Mouse (Mus musculus) liver, postnatal 0 days (tissue): Measurements from ENCODE around the gene Pcnx3. TPM values are rescaled to one million over a fixed set of nuclear protein-coding genes. Genes with fewer than 3 reads are reported as not detected.

Experiments used
- ATAC-seq: fragments of 200-750 bp; cut with Nextera tagmentation; 2 replicates; pipeline ENCODE4 v1.8.0; 2017; ENCODE audit warnings: mild to moderate bottlenecking, moderate library complexity
- DNase-seq: peaks from one replicate; pipeline ENCODE4 v3.0.0-alpha.2; 2016
- H3K27ac ChIP-seq: fragments of 300-500 bp; sonication (generic); 2 replicates; pipeline ENCODE4 v1.5.1; 2014; ENCODE audit warnings: antibody characterized with exemption, moderate library complexity, mild to moderate bottlenecking, low read depth
- H3K27me3 ChIP-seq: fragments of 300-500 bp; sonication (generic); 2 replicates; pipeline ENCODE4 v1.6.1; 2014; ENCODE audit warnings: low read length, control low read depth, mixed read lengths; ENCODE audit not compliant: insufficient read depth
- H3K36me3 ChIP-seq: fragments of 300-500 bp; sonication (generic); replicated peaks from 2 replicates; pipeline ENCODE4 v1.6.1; 2014; ENCODE audit warnings: mild to moderate bottlenecking, control low read depth, low read length, moderate library complexity, mixed read lengths; ENCODE audit not compliant: insufficient read depth
- H3K4me1 ChIP-seq: fragments of 300-500 bp; sonication (generic); 2 replicates; pipeline ENCODE4 v1.6.1; 2014; ENCODE audit warnings: antibody characterized with exemption, mild to moderate bottlenecking, control low read depth; ENCODE audit not compliant: insufficient read depth
- H3K4me2 ChIP-seq: fragments of 300-500 bp; sonication (generic); 2 replicates; pipeline ENCODE4 v1.6.1; 2014; ENCODE audit warnings: low read depth, mild to moderate bottlenecking, low read length, moderate library complexity, mixed read lengths
- H3K4me3 ChIP-seq: fragments of 300-500 bp; sonication (generic); 2 replicates; pipeline ENCODE4 v1.5.1; 2014; ENCODE audit warnings: low read depth, low read length
- H3K9ac ChIP-seq: fragments of 300-500 bp; sonication (generic); replicated peaks from 2 replicates; pipeline ENCODE4 v1.6.1; 2014; ENCODE audit warnings: mild to moderate bottlenecking, moderate library complexity
- H3K9me3 ChIP-seq: fragments of 300-500 bp; sonication (generic); 2 replicates; pipeline ENCODE4 v1.6.1; 2016; ENCODE audit warnings: mild to moderate bottlenecking, control low read depth, low read length, mixed read lengths
- CTCF ChIP-seq: sonication (generic); IDR thresholded peaks from 2 replicates; pipeline ENCODE4 v1.5.1; 2016; ENCODE audit warnings: antibody characterized with exemption, low read depth
- EP300 ChIP-seq: IDR thresholded peaks from 2 replicates; pipeline ENCODE4 v1.6.1; 2016; ENCODE audit warnings: antibody characterized with exemption, low read depth, mild to moderate bottlenecking
- WGBS: fragments of 180-500 bp; shearing (Covaris S2); extraction: QIAGEN DNeasy Blood & Tissue Kit; methylation state at CpG from one replicate; pipeline ENCODE4 v1.1.7; 2014; ENCODE audit not compliant: insufficient replicate concordance; 5-methylcytosine and 5-hydroxymethylcytosine counted together
- microRNA-seq: library from miRNA; unstranded; fragments of <30 nt; microRNA quantifications from one replicate; pipeline ENCODE4, GENCODE M21; 2016
- polyA plus RNA-seq: library from polyadenylated mRNA; unstranded; fragments of >200 nt; fragmentation: Nextera tagmentation; extraction: Ambion mirVana; gene quantifications from 2 replicates; pipeline ENCODE4 v1.2.1, GENCODE M21; 2015

The Pcnx3 gene
- polyA plus RNA-seq, 1 experiment from 2014 or later = 5.2 TPM

DNA sequence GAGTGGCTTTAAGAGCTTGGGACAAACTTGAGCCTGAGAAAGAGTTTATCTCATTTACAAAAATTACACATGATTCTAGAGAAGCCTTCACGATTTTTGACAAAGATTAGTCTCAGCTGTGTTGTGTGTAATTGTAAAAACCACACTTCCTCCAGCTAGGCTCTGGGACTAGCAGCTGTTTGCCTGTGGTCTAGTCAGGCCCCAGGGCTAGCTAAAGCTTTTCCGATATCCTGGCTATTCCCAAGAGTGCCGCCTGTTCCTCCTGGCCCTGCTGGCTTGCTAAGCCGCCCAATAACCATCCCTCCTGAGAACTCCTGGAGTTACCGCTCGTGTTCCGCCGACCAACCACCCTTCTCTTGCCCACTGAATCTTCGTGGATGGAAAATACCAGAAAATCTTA lies 56.6 kb downstream of the Pcnx3 start:
- H3K9me3 ChIP-seq = no peaks in the 10 kb centered on the region
- H3K4me3 ChIP-seq = no peak overlapping the region
- WGBS = 71% methylated on average over 9 of the region's 9 CpGs
- H3K27me3 ChIP-seq = no peaks in the 10 kb centered on the region
- DNase-seq = no peak
- no peak overlapping the region for H3K9ac ChIP-seq
- no peak overlapping the region for H3K4me2 ChIP-seq
- ATAC-seq = no peak
- H3K4me1 ChIP-seq = peaks cover 11% of the 10 kb centered on the region
- no peak for TF ChIP-seq CTCF
- TF ChIP-seq EP300 = no peak
- H3K27ac ChIP-seq = no peak overlapping the region
- H3K36me3 ChIP-seq = no peaks in the 10 kb centered on the region

DNA sequence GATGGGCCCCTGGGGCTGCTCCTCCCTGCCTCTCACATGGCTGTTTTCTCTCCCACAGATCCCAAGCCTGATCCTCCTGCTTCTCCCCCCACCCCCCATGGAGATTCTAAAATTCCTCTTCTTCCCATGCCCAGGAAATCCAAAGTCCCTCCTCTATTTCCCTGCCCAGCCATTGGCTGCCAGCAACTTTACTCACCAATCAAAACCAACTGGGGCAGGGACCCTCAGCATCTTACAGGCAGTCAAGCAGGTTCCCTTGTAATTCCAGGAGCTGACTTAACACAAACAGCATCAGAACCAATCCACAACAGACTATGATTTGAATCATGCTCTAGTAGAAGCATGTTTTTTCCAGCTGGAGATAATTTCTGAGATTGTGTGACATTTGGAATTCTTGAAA lies 58.8 kb downstream of the Pcnx3 start:
- Histone ChIP-seq H3K27me3 (no peaks in the 10 kb centered on the region), H3K36me3 (no peaks in the 10 kb centered on the region), H3K9ac (no peak overlapping the region), H3K27ac (no peak overlapping the region), H3K4me3 (no peak overlapping the region), H3K9me3 (no peaks in the 10 kb centered on the region), H3K4me1 (0 out of 2 replicates have a peak, but pooled peaks cover 2% of the 10 kb centered on the region), H3K4me2 (no peak overlapping the region)
- DNase-seq = no peak
- no peak for ATAC-seq
- no peak for TF ChIP-seq EP300
- TF ChIP-seq CTCF = no peak

DNA sequence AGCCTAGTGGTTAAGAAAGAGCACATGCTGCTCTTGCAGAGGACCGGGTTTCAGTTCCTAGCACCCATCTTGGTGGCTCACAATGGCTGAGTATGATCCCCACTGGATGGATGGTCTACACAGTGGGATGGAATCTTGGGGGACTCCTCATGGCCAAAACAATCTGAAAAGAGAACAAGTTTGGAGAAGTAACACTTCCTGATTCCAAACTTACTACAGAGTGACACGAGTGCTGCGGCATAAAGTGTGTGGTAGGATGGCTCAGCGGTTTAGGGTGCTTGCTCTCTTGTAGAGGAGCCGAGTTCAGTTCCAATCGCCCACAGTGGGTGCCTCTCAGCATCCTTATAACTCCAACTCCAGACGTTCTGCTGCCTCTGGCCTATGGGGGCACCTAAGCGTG lies 63.4 kb downstream of the Pcnx3 start:
- Histone ChIP-seq H3K36me3 (no peaks in the 10 kb centered on the region), H3K4me1 (0 out of 2 replicates have a peak, but pooled peaks cover 2% of the 10 kb centered on the region), H3K4me2 (no peak overlapping the region), H3K9me3 (no peaks in the 10 kb centered on the region), H3K27me3 (no peaks in the 10 kb centered on the region), H3K27ac (no peak overlapping the region), H3K4me3 (no peak overlapping the region), H3K9ac (no peak overlapping the region)
- DNase-seq = no peak
- no peak for TF ChIP-seq EP300
- TF ChIP-seq CTCF = no peak
- WGBS = 70% methylated on average over 8 of the region's 8 CpGs
- no peak for ATAC-seq

DNA sequence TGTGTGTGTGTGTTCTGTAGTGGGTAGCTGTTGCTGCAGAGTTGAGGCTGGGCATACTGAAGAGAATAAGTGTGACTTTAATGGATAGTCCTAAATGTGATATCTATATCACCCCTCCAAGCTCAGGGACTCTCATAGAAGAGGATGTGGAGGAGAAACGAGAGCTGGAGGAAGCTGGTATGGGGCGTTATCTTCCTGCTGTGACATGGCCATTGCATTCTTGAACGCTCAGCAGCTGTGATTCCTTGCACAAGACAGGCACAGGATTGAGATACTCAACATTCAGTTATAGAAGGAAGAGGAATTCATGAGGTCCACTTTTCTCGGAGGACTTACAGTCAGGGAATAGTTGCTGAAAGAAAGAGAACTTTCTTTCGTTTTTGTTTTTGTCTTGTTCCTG lies 66.8 kb downstream of the Pcnx3 start:
- ATAC-seq (no peak), DNase-seq (no peak)
- TF ChIP-seq EP300 = no peak
- no peak for TF ChIP-seq CTCF
- 42% methylated on average over 5 of the region's 5 CpGs for WGBS
- Histone ChIP-seq H3K27me3 (no peaks in the 10 kb centered on the region), H3K4me3 (no peak overlapping the region), H3K36me3 (no peaks in the 10 kb centered on the region), H3K9ac (no peak overlapping the region), H3K9me3 (no peaks in the 10 kb centered on the region), H3K4me2 (no peak overlapping the region), H3K4me1 (0 out of 2 replicates have a peak, but pooled peaks cover 2% of the 10 kb centered on the region), H3K27ac (no peak overlapping the region)

DNA sequence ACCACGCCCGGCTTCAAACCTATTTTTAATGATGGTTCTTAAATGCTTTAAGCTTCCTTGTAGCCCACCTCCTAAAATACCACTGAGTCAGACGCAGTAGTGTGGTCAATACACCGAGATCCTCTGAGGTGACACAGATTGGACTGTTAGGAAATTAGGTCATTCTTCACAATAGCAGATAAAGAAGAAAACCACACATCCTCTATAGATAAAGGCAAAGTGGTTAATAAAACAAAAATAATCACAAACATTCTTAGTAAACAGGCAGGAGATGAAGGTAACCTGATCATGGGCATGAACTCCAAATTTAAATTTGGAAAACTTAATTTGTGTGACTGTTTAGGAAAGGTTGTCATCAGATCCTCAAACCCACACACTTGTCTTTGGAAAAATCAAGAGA lies 68.7 kb downstream of the Pcnx3 start:
- no peak overlapping the region for H3K4me3 ChIP-seq
- no peaks in the 10 kb centered on the region for H3K27me3 ChIP-seq
- DNase-seq = no peak
- 55% methylated on average over 4 of the region's 4 CpGs for WGBS
- H3K36me3 ChIP-seq = no peaks in the 10 kb centered on the region
- no peaks in the 10 kb centered on the region for H3K9me3 ChIP-seq
- H3K27ac ChIP-seq = no peak overlapping the region
- H3K4me1 ChIP-seq = no peaks in the 10 kb centered on the region
- H3K9ac ChIP-seq = no peak overlapping the region
- no peak for ATAC-seq
- no peak overlapping the region for H3K4me2 ChIP-seq
- TF ChIP-seq CTCF (no peak), EP300 (no peak)

DNA sequence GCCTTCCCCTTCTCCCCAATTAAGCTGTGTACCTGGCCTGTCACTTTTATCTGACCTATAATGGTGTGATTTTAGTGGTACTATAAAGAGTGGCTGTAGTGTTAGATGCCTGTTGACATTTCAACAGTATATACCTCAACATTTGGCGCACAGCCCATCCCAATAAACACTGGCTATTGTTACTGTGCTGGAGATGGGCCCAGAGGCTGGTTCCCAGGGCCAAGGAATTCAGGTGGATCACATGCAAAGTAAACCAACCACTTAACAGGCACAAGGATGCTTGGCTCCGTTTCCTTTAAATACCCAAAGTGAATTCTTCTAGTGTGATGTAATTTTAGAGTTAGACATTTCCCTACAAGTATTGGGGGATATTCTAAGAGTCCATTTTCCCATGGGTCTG lies 73.8 kb downstream of the Pcnx3 start:
- WGBS = 73% methylated on average over 2 of the region's 2 CpGs
- no peak for TF ChIP-seq EP300
- no peak for TF ChIP-seq CTCF
- no peak overlapping the region for H3K4me3 ChIP-seq
- H3K27me3 ChIP-seq = no peaks in the 10 kb centered on the region
- no peak overlapping the region for H3K4me2 ChIP-seq
- H3K9me3 ChIP-seq = no peaks in the 10 kb centered on the region
- H3K9ac ChIP-seq = no peak overlapping the region
- H3K27ac ChIP-seq = no peak overlapping the region
- DNase-seq (no peak), ATAC-seq (no peak)
- no peaks in the 10 kb centered on the region for H3K36me3 ChIP-seq
- H3K4me1 ChIP-seq = peaks cover 19% of the 10 kb centered on the region

Small RNAs within 50 kb of the gene (microRNA-seq; reads per million reads assigned to microRNA genes)
- gene Mir6987 = not detected

Other genes with a start within 250 kb of the Pcnx3 start
- not detected in 2 replicates for gene Fosl1, start 241.4 kb downstream of the Pcnx3 start, polyA plus RNA-seq
- gene Ccdc85b, start 231.0 kb downstream of the Pcnx3 start, polyA plus RNA-seq = 1.6 and 2.1 TPM in 2 replicates
- 35.6 and 35.7 TPM in 2 replicates for gene Fibp, start 228.3 kb downstream of the Pcnx3 start, polyA plus RNA-seq
- gene Ctsw, start 220.4 kb downstream of the Pcnx3 start, polyA plus RNA-seq = 1.4 and 1.9 TPM in 2 replicates
- gene Efemp2, start 215.0 kb downstream of the Pcnx3 start, polyA plus RNA-seq = 8.1 and 9.2 TPM in 2 replicates
- 8.6 and 11.9 TPM in 2 replicates for gene Mus81, start 200.5 kb downstream of the Pcnx3 start, polyA plus RNA-seq
- gene Cfl1, start 198.5 kb downstream of the Pcnx3 start, polyA plus RNA-seq = 841 and 843 TPM in 2 replicates
- gene 1700020D05Rik, start 185.1 kb downstream of the Pcnx3 start, polyA plus RNA-seq = not detected in 2 replicates
- gene Snx32, start 178.4 kb downstream of the Pcnx3 start, polyA plus RNA-seq = 2.6 and 3.0 TPM in 2 replicates
- gene Ovol1, start 128.3 kb downstream of the Pcnx3 start, polyA plus RNA-seq = 0.06 TPM in 1 of 2 replicates, not detected in the other
- 3.1 and 3.4 TPM in 2 replicates for gene Ap5b1, start 120.9 kb downstream of the Pcnx3 start, polyA plus RNA-seq
- 78.4 and 79.1 TPM in 2 replicates for gene Rnaseh2c, start 87.0 kb downstream of the Pcnx3 start, polyA plus RNA-seq
- gene Kat5, start 78.7 kb downstream of the Pcnx3 start, polyA plus RNA-seq = 15.1 and 15.8 TPM in 2 replicates
- gene Rela, start 51.4 kb downstream of the Pcnx3 start, polyA plus RNA-seq = 21.3 and 22.6 TPM in 2 replicates
- gene Sipa1, start 25.2 kb downstream of the Pcnx3 start, polyA plus RNA-seq = 14.1 and 15.3 TPM in 2 replicates
- gene Map3k11, start 166 bp downstream of the Pcnx3 start, polyA plus RNA-seq = 10.4 and 12.5 TPM in 2 replicates
- 0.17 and 0.18 TPM in 2 replicates for gene Kcnk7, start 15.5 kb upstream of the Pcnx3 start, polyA plus RNA-seq
- 38.5 and 42.5 TPM in 2 replicates for gene Ehbp1l1, start 37.4 kb upstream of the Pcnx3 start, polyA plus RNA-seq
- 28.9 and 31.0 TPM in 2 replicates for gene Fam89b, start 40.7 kb upstream of the Pcnx3 start, polyA plus RNA-seq
- 1.3 and 1.4 TPM in 2 replicates for gene Ltbp3, start 52.0 kb upstream of the Pcnx3 start, polyA plus RNA-seq
- 16.9 and 17.0 TPM in 2 replicates for gene Scyl1, start 82.5 kb upstream of the Pcnx3 start, polyA plus RNA-seq
- 8.5 and 9.0 TPM in 2 replicates for gene Frmd8, start 186.4 kb upstream of the Pcnx3 start, polyA plus RNA-seq
- gene Slc25a45, start 188.9 kb upstream of the Pcnx3 start, polyA plus RNA-seq = 8.4 and 9.1 TPM in 2 replicates
- 1.5 and 1.7 TPM in 2 replicates for gene Tigd3, start 205.2 kb upstream of the Pcnx3 start, polyA plus RNA-seq
- gene Dpf2, start 224.1 kb upstream of the Pcnx3 start, polyA plus RNA-seq = 28.1 and 32.6 TPM in 2 replicates
- gene Cdc42ep2, start 235.9 kb upstream of the Pcnx3 start, polyA plus RNA-seq = 3.0 TPM in 2 replicates